Mouse (Mus musculus) fat pad, adult 2 months (tissue): Measurements from ENCODE around the gene Edem1.
"Not testable (repeated sequence)": the region's sequence is repeated elsewhere in the genome, so short reads cannot be mapped to it uniquely, and the experiment has no call there.

Experiments
- DNase-seq: peaks from one replicate; pipeline ENCODE4 v3.0.0-alpha.2; 2011; ENCODE audit warnings: low read depth, low spot score; ENCODE audit errors: extremely low read depth

Gene Edem1

GRCm38 (mm10) chr6:108829386-108830370, 1.2 kb downstream of the Edem1 start:
- no peak for DNase-seq

- no peak for DNase-seq
These were observed 3.7 kb downstream of the Edem1 start for GRCm38 (mm10) chr6:108832170-108832569.

GRCm38 (mm10) chr6:108832989-108833388, 4.5 kb downstream of the Edem1 start:
- DNase-seq: no peak

- no peak for DNase-seq
These were observed 5.7 kb downstream of the Edem1 start for GRCm38 (mm10) chr6:108833963-108834697.

GRCm38 (mm10) chr6:108835765-108836691, 7.6 kb downstream of the Edem1 start:
- peak; percentile 51 for DNase-seq

GRCm38 (mm10) chr6:108837081-108837480, 8.6 kb downstream of the Edem1 start:
- DNase-seq: peak; percentile 72

GRCm38 (mm10) chr6:108837958-108838357, 9.5 kb downstream of the Edem1 start:
- DNase-seq: no peak

- DNase-seq: no peak
These were observed 11.0 kb downstream of the Edem1 start for GRCm38 (mm10) chr6:108839432-108839831.

GRCm38 (mm10) chr6:108840861-108841640, 12.6 kb downstream of the Edem1 start:
- DNase-seq: no peak

- no peak for DNase-seq
These were observed 15.2 kb downstream of the Edem1 start for GRCm38 (mm10) chr6:108843664-108844063.

- DNase-seq: no peak
These were observed 15.7 kb downstream of the Edem1 start for GRCm38 (mm10) chr6:108844093-108844492.

GRCm38 (mm10) chr6:108844771-108845170, 16.3 kb downstream of the Edem1 start:
- no peak for DNase-seq

GRCm38 (mm10) chr6:108852088-108852670, 23.7 kb downstream of the Edem1 start:
- DNase-seq: no peak

- DNase-seq: no peak
These were observed 24.5 kb downstream of the Edem1 start for GRCm38 (mm10) chr6:108852986-108853385.

- DNase-seq: no peak
These were observed 30.1 kb downstream of the Edem1 start for GRCm38 (mm10) chr6:108858583-108858982.

- DNase-seq: no peak
These were observed 32.8 kb downstream of the Edem1 start for GRCm38 (mm10) chr6:108861226-108861625.

GRCm38 (mm10) chr6:108862548-108862947, 34.1 kb downstream of the Edem1 start:
- DNase-seq: no peak

GRCm38 (mm10) chr6:108866317-108866716, 37.9 kb downstream of the Edem1 start:
- no peak for DNase-seq

- not testable (repeated sequence) for DNase-seq
These were observed 40.6 kb downstream of the Edem1 start for GRCm38 (mm10) chr6:108869031-108869430.

- DNase-seq: no peak
These were observed 42.0 kb downstream of the Edem1 start for GRCm38 (mm10) chr6:108870421-108870820.
